Mouse (Mus musculus): ENCODE data around the gene Htatip2.
A peak's percentile ranks its signal among the peaks of the same experiment; 100 is the strongest.

The Htatip2 gene

DNA sequence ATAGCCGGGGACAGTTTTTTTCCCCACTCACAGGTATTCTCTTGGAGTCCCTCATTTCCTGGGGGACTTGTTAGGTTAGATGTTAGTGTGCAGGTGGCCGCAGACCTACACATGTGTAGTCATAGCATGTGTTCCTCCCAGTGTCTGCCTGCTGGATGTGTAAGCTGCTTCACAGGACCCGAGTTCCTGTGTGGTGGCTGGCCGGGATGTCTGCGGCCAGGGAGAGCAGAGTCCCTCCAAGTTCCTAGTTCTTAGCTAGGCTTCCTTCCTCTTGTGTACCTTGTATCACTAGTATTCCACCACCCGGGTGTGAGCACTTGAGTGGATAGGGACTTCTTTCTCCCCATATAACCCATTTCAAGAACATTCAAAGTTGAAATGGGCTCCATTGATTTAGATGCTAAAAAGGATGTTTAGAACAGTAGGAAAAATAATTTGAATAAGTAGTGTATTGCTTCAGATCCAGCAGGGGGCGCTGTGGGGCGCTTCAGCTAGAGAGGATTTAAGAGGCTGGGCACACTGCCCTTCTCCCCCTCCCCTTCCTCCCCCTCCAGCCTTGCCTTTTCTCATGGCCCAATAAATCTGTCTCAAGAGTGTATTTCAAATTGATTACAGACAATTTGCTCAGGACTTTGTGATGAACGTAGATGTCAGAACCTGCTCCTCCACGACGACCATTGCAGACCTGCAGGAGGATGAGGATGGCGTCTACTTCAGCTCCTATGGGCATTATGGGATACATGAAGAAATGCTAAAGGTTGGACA, 27.9 kb downstream of the Htatip2 start:
- peak; percentile 63 for DNase-seq

DNA sequence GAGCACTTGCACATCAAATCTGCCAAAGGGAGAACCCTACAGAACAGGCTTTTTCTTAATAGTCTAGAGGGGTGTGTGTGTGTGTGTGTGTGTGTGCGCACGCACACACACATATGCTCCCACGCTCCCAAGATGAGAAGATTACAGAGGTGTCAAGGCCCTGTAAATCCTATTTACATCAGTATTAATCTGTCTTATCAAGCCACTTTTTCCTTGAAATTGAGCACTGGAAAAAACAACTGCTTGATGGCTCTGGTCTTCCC, 28.4 kb downstream of the Htatip2 start:
- DNase-seq, result no peak

DNA sequence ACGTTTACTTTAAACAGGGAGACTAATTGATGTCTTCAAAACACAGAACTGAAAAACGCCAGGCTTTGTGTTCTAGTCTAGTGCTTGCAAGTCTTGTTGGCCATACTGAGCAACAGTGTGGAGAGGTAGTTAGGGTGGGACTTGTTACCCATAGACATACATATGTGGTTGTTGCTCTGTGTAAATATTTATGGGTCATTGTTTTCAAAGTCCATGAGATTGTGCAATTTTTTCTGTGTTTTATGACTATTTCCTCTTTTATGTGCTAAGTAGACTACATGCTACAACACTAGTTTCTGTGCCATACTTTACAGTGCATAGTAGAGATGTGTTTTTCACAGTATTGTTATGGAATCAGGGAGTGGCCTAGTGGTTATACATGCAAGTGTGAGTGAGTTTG, 35.4 kb downstream of the Htatip2 start:
- DNase-seq, result no peak

DNA sequence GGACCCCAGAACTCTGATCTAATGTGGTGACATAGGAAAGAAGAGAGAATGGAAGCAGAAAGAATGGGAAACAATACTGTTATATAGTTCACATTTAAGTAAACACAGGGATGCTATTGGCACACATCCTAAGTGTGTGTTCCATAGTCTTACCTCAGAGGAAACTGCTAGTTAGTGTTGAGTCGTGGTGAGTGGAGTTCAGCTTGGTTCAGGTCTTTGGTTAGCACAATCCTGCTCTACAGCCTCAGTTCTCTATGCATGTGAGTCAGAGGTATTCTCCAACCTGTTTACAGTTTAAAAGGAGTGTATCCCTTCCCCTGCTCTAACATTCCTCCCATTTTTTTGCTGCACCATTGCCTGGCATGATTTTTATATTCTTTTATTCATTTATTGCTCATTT, 38.3 kb downstream of the Htatip2 start:
- DNase-seq, result no peak

DNA sequence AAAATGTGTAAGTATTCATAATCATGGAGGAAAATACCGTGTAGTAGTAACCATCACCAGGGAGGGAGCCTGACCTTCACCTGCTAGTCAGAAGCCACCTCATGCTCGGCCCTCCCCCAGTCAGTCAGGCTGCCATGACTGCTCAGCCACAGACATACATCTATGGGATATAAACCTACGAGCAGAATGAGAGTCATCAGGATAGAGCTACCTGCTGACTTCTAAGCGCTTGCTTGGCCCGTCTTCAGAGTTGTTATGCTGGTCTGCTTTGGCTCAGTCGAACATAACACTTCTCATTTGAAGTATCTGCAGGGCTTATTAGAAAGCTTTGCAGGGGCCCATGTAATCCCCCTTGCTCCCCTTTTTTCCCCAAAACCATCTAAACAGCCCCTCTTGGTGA, 44.6 kb downstream of the Htatip2 start:
- no peak for DNase-seq

DNA sequence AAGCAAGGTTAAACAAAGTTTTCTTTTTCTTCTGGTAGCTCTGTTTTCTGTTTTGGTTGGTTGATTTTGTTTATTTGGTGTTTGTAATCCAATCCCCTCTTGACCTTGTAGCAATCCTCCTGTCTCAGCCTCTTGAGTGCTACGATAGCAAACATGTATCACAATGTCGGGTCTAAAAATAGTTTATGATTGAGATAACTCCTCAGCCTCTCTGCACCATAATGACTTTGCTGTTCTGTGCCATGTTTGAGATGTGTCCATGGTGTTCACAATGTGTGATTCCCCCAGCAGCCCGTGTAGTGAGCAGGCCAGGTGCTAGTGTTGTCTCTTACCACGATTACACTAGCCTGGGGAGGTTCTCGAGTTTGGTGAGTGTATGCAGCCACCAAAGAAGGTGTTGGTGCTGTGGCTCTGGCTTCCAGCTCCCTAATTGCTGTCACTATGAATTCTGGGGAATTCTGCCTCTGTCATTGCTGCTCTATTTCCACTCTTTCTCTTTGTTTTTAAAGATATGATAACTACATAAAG, 45.8 kb downstream of the Htatip2 start:
- no peak for DNase-seq

DNA sequence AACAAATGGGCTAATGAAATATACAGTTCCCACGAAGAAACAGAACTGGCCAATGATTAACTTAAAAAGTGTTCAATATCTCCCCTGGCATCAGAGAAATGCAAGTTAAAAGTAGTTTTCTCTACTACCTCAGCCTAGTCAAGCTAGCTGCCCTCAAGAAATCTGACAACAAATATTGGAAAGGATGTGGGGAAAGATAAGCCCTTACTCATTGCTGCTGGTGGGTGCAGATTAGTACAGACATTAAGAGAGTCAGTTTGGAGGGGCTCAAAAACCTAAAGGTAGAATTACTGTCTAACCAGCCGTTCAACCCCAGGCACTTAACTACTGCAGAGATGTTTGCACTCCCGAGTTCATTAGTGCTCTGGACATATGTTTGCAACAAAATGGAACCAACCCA, 46.7 kb downstream of the Htatip2 start:
- no peak for DNase-seq

DNA sequence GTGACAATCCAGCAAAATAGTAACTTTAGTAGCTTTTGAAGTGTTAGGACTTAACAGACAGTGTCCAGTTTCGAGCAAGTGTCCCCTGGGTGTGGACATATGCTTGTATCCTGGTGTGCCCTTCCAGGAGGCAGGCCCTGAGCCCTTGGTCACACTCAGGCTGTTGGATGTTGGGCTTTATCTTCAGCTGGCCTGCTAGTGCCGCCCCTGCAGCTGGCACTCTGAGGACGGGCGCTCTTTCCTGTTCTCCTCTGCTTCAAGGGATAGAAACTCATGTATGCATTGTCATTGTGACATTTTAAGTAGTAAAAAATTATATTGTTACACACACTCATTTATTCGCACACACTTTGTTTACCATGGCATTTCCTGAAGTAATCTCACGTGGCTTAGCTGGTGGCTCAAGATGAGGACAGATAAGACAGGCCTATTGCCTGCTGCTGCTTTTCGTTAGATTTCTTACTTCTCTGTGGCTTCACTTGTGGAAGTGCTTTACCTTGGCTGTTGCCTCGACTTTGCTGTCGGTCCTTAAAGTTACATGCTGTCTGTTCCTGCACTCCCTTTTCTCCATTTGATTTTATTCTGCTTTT, 48.3 kb downstream of the Htatip2 start:
- no peak for DNase-seq

DNA sequence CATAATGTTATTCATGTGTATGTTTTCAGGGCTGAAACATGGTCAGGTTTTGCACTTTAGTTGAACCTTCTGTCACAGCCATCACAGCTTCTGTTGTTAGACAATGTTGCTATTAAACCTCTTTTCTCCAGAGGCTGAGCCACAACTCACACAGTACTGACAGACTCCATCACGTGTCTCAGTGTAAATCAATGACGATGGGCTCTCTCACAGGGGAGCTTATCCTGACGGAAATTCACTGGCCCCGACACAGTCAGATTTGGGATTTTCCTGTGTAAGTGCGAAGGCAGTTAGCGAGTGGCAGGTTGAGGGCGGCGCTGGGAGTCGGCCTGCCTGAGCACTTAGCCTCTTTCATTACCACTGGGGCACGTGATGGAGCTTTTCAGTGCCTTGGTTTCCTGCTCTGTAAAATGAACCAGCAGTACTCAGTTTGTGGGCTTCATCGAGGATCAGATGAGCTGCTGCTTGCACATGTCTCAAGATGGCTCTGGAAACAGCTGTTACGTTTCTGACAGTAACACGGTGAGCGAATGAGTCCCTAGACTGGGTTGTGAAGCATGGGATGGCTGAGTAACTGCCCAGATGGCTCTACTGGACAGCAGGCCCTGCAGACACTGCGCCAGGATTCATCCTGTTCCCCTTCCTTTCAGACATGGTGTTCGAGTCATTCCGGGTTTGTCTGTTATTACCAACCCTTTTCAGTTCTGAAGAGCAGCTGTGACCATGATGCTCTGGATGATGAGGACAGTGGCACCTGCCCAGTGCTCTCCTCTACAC, 49.1 kb downstream of the Htatip2 start:
- DNase-seq, result no peak

DNA sequence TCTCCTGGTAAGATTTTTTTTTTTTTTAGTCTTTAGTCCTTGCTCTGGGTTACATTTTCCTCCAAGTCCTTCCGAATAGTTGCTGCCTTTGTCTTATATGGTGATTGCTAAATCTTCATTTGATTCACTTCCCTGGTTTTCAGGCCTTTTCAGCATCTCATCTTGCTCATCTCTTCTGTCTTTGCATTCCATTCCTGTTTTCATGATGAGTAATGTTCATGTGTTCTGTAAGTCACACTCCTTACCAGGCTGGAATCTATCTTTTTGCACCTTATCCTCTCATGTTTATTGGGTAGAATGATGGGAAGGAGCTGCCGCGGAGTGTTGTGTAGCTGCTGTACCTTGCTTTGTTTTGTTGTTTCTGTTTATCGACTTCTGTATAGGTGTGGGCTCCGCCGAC, 50.2 kb downstream of the Htatip2 start:
- no peak for DNase-seq

DNA sequence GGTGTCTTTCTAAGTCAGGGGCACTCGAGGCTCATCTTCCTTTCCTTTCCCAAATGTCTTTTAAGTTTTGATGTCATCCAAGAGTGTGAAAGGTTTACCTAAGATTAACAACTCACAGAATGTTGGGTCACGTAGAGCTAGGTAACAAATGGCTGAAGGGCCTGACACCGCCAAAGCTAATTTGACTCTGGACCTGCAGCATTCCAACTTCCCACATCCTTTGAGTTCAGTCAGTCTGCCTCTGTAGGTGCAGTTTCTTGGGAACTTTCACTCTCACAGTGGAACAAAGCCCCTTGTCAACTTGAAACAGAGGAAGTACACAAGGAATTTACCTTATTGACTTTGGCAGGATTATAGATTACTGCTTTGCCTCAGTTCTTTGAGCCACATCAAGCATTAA, 50.6 kb downstream of the Htatip2 start:
- DNase-seq, result no peak

DNA sequence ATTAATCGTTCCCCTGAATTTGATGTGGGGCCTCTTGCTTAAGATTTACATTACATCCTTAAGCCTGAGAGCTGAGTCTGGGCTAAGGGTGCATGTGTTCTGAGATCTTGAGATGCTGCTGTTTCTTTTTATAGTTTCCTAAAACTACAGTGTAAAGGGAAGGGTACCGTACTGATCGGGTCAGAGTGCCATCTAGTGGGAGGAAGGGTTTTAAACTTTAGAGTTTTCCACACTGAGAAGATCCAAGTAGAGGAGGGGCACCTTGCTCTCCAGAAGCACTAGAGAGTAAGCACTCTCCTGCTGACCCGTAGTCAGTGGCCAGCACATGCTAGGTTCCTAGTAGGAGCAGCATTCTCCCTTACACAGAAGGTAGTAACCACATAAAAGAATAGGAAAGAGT, 52.4 kb downstream of the Htatip2 start:
- DNase-seq, result peak; percentile 8

DNA sequence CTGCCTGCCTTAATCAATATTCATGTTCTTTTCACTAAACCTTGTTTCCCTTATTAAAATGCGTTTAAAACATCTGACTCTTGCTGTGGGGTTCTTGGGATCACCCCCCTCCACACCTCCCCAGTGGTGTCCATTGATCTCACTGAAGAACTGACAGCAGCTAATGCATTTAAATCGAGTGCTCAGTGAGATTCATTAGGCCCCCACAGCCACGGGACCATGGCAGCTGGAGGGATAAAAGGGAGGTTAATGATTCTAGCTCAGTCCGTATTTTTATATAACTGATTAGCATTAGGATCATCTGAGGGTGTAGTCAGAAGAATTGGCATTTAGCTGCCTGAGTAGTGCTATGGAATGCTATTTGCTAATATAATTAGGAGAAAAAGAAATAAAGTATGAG, 60.5 kb downstream of the Htatip2 start:
- no peak for DNase-seq

DNA sequence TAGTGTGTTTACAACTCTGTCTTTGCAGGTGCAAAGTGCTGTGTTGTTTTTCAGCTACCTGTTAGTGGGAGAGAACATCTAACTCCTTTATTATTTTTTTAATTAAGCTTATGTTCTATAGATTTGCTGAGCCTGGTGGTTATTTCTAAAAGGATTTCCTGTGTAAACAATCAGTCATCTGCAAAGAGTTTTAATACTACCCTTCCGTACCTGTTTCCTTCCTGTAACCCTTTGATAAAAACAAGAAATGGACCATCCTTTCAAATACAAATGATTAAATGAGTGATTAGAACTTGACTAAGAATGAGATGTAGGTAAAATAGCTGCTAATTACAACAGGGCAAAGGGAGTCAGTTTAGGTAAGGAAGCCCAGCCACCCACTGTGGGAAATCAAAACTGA, 62.5 kb downstream of the Htatip2 start:
- no peak for DNase-seq

DNA sequence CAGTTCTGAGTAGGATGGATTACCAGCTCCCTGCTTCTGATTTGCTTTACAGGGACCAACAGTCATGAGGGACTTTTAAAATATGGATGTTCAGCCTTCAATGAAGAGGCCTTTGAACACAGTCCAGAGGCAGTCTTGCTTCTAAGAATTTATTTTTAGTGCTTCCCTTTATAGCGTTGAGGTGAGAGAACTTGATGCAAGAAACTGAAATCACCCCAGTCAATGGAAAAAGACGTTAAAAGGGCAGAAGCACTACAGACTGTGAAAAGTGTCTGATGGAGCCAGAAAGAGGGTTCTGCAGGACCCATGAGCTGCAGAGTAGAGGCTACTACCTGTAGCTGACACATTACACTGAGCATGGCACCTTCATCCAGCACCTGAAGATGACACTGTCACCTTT, 63.1 kb downstream of the Htatip2 start:
- no peak for DNase-seq

Measured in thymus, postnatal 14 days (tissue).